Mouse (Mus musculus): ENCODE measurements around the gene Elmo1. TPM values are rescaled to one million over a fixed set of nuclear protein-coding genes. Genes with fewer than 3 reads are reported as not detected.

Gene Elmo1
- polyA plus RNA-seq, 1 experiment from 2014 or later = 9.5 TPM

GRCm38 (mm10) chr13:20097006-20097617 is 6.7 kb downstream of the Elmo1 start:
- ATAC-seq (ENCODE audit: extremely low read depth, insufficient number of reproducible peaks, low FRiP score, low TSS enrichment) = no peak
- H3K9me3 ChIP-seq = no peaks in the 10 kb centered on the region
- H3K4me2 ChIP-seq = no peak overlapping the region
- peaks cover 25% of the 10 kb centered on the region for H3K27me3 ChIP-seq (replicated peaks)
- peaks cover 31% of the 10 kb centered on the region for H3K4me1 ChIP-seq
- H3K9ac ChIP-seq = no peak overlapping the region
- WGBS = 60% methylated on average over 5 of the region's 5 CpGs
- no peaks in the 10 kb centered on the region for H3K36me3 ChIP-seq
- H3K4me3 ChIP-seq = no peak overlapping the region
- no peak overlapping the region for H3K27ac ChIP-seq (replicated peaks)

DNA sequence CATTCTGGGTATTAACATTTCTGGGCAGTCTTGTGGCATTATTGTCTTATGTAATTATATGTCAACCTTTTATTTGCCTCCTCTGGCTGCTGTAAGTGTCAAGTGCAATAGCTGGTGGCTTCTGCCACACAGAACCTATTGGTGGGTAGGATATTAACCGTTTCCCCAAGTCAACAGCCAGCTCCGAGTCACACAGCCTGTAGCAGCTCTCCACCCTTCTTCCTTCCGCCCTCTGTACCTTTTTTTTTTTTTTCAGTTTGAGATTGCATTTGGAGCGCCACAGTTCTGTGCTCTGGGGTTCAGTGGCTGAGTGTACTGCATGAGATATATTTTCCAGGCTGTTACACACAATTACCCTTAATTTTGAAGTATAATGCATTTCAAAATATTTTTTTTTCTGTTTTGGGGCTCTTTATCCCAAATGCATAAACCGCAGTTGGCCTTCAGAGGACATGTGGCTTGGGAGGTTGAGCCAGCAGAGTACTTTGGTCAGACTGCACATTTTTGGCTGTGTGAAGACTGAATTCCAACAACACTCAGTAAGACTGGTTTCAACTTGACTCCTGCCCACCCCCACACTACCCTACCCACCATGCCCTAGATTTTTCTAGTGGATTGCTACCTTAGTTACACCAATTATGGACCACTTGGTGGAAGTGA is 7.7 kb downstream of the Elmo1 start:
- Histone ChIP-seq H3K36me3 (no peaks in the 10 kb centered on the region), H3K27me3 (replicated peaks) (peaks cover 15% of the 10 kb centered on the region), H3K27ac (replicated peaks) (peak overlapping the region; percentile 50; the same call in 1 of the 2 replicates), H3K4me1 (peaks cover 29% of the 10 kb centered on the region), H3K4me2 (no peak overlapping the region), H3K9ac (no peak overlapping the region), H3K4me3 (no peak overlapping the region), H3K9me3 (no peaks in the 10 kb centered on the region)
- ATAC-seq (ENCODE audit: extremely low read depth, insufficient number of reproducible peaks, low FRiP score, low TSS enrichment) = no peak
- 51% methylated on average over 5 of the region's 5 CpGs for WGBS

DNA sequence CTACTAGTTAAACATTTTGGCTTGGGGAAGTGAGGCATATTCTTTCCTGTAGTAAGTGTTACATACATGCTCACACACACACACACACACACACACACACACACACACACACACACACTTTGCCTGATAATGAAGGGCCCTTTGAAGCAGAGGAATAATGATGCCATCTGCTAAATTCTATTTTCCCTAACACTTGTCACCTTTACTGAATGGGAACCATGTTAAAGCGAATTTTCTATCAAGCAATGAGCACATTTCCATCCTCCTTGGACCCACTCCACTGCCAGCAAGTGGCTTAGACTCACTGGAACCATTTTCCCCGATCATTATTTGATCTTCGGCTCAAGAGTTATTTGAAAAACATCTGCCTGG is 8.2 kb downstream of the Elmo1 start:
- 75% methylated on average over 3 of the region's 3 CpGs for WGBS
- H3K27ac ChIP-seq (replicated peaks) = peak overlapping the region; percentile 50

DNA sequence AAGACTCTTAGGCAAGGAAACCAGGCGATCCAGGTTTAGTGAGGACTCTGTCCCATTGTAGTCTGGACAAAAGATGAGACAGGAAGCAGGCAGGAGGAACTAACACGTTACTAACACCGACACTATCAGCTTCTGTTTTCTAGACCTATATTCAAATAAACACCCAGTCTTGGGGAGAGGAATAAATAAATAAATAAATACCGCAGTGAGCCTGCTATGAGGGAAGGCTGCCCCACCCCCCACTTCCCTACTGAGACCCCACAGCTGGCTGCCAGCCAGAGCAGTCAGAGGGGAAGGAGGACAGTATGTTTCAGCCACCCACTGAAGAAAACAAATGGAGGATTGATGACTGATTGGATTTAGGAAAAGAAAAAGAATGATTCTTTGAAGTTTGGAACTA is 9.2 kb downstream of the Elmo1 start:
- peaks cover 28% of the 10 kb centered on the region for H3K4me1 ChIP-seq
- peaks cover 18% of the 10 kb centered on the region for H3K27me3 ChIP-seq (replicated peaks)
- ATAC-seq (ENCODE audit: extremely low read depth, insufficient number of reproducible peaks, low FRiP score, low TSS enrichment) = no peak
- no peaks in the 10 kb centered on the region for H3K36me3 ChIP-seq
- H3K27ac ChIP-seq (replicated peaks) = peak overlapping the region; percentile 25
- H3K4me3 ChIP-seq = no peak overlapping the region
- 14% methylated on average over 4 of the region's 4 CpGs for WGBS
- H3K4me2 ChIP-seq = peak overlapping the region; percentile 26
- no peak overlapping the region for H3K9ac ChIP-seq
- H3K9me3 ChIP-seq = no peaks in the 10 kb centered on the region

More for the DNA sequence above, 8.2 kb downstream of the Elmo1 start:
- Histone ChIP-seq H3K4me1 (peaks cover 28% of the 10 kb centered on the region), H3K4me3 (no peak overlapping the region), H3K36me3 (no peaks in the 10 kb centered on the region), H3K4me2 (no peak overlapping the region), H3K27me3 (replicated peaks) (peaks cover 16% of the 10 kb centered on the region), H3K9me3 (no peaks in the 10 kb centered on the region), H3K9ac (no peak overlapping the region)
- ATAC-seq (ENCODE audit: extremely low read depth, insufficient number of reproducible peaks, low FRiP score, low TSS enrichment) = no peak

GRCm38 (mm10) chr13:20100357-20100756 is 10.0 kb downstream of the Elmo1 start:
- H3K4me2 ChIP-seq = no peak overlapping the region
- no peak overlapping the region for H3K9ac ChIP-seq
- H3K27me3 ChIP-seq (replicated peaks) = peaks cover 18% of the 10 kb centered on the region
- no peak for ATAC-seq (ENCODE audit: extremely low read depth, insufficient number of reproducible peaks, low FRiP score, low TSS enrichment)
- WGBS = 41% methylated on average over 3 of the region's 3 CpGs
- no peak overlapping the region for H3K4me3 ChIP-seq
- H3K9me3 ChIP-seq = no peaks in the 10 kb centered on the region
- H3K4me1 ChIP-seq = peaks cover 32% of the 10 kb centered on the region
- H3K36me3 ChIP-seq = no peaks in the 10 kb centered on the region
- 0 out of 2 replicates have a peak overlapping the region, but pooled peaks have one; percentile 25 for H3K27ac ChIP-seq (replicated peaks)

DNA sequence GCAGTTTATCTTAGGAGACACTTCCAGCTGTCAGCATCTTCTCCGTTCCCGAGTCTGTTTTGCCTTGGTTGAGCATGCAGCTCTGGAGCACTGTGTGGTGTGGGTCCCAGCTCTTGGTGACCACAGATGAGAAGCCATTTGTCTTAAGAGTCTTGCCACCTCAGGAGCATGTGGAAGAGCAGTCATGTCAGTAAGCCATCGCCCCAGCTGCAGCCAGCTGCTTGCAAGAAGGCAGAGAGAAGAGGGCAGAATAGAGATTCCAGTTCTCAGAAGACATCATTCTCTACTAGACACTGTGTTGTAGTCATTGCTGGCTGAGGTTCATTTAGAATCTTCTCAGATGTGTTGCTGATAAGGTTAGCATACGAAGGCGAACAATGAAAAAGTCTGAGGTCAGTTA is 11.3 kb downstream of the Elmo1 start:
- Histone ChIP-seq H3K27ac (replicated peaks) (no peak overlapping the region), H3K4me1 (peaks cover 32% of the 10 kb centered on the region), H3K4me2 (peak overlapping the region; percentile 48), H3K9me3 (no peaks in the 10 kb centered on the region), H3K36me3 (no peaks in the 10 kb centered on the region), H3K9ac (no peak overlapping the region), H3K27me3 (replicated peaks) (peaks cover 18% of the 10 kb centered on the region), H3K4me3 (0 out of 2 replicates have a peak overlapping the region, but pooled peaks have one; percentile 5)
- ATAC-seq (ENCODE audit: extremely low read depth, insufficient number of reproducible peaks, low FRiP score, low TSS enrichment) = no peak
- WGBS = 38% methylated on average over 5 of the region's 5 CpGs

GRCm38 (mm10) chr13:20104791-20105190 is 14.4 kb downstream of the Elmo1 start:
- no peak overlapping the region for H3K4me3 ChIP-seq
- peaks cover 9% of the 10 kb centered on the region for H3K27me3 ChIP-seq (replicated peaks)
- H3K4me2 ChIP-seq = no peak overlapping the region
- ATAC-seq (ENCODE audit: extremely low read depth, insufficient number of reproducible peaks, low FRiP score, low TSS enrichment) = no peak
- no peaks in the 10 kb centered on the region for H3K36me3 ChIP-seq
- H3K4me1 ChIP-seq = peaks cover 24% of the 10 kb centered on the region
- WGBS = 39% methylated on average over 2 of the region's 2 CpGs
- H3K27ac ChIP-seq (replicated peaks) = no peak overlapping the region
- no peak overlapping the region for H3K9ac ChIP-seq
- H3K9me3 ChIP-seq = no peaks in the 10 kb centered on the region

DNA sequence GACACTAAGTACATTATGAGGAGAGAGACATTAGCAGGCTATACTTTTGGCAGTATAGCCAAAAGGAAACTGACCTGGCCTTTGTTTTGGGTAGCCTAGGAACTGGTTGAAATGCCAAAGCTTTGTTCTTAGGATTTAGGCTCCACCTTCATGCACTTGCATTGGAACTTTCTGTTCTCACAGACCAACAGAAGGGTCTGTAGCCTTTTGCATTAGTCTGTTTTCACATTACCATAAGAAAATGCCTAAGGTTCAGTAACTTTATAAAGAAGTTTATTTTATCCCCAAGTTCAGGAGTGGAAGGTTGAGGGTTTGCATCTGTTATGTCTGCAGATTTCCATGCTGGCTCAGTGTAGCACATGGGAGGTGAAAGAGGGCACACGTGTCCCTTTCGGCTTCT is 15.6 kb downstream of the Elmo1 start:
- H3K27me3 ChIP-seq (replicated peaks) = peaks cover 3% of the 10 kb centered on the region; the same call in 1 of the 2 replicates
- peaks cover 29% of the 10 kb centered on the region for H3K4me1 ChIP-seq
- no peak for ATAC-seq (ENCODE audit: extremely low read depth, insufficient number of reproducible peaks, low FRiP score, low TSS enrichment)
- H3K4me2 ChIP-seq = no peak overlapping the region
- WGBS = 79% methylated on average over 2 of the region's 2 CpGs
- H3K36me3 ChIP-seq = no peaks in the 10 kb centered on the region
- no peak overlapping the region for H3K4me3 ChIP-seq
- H3K9me3 ChIP-seq = no peaks in the 10 kb centered on the region
- no peak overlapping the region for H3K9ac ChIP-seq
- no peak overlapping the region for H3K27ac ChIP-seq (replicated peaks)

GRCm38 (mm10) chr13:20107953-20108498 is 17.6 kb downstream of the Elmo1 start:
- H3K27me3 ChIP-seq (replicated peaks) = peaks cover 3% of the 10 kb centered on the region; the same call in 1 of the 2 replicates
- 85% methylated on average over 5 of the region's 5 CpGs for WGBS
- H3K9ac ChIP-seq = no peak overlapping the region
- no peak overlapping the region for H3K4me2 ChIP-seq
- peaks cover 35% of the 10 kb centered on the region for H3K4me1 ChIP-seq
- H3K9me3 ChIP-seq = no peaks in the 10 kb centered on the region
- no peak overlapping the region for H3K27ac ChIP-seq (replicated peaks)
- H3K36me3 ChIP-seq = no peaks in the 10 kb centered on the region
- no peak overlapping the region for H3K4me3 ChIP-seq
- ATAC-seq (ENCODE audit: extremely low read depth, insufficient number of reproducible peaks, low FRiP score, low TSS enrichment) = no peak

DNA sequence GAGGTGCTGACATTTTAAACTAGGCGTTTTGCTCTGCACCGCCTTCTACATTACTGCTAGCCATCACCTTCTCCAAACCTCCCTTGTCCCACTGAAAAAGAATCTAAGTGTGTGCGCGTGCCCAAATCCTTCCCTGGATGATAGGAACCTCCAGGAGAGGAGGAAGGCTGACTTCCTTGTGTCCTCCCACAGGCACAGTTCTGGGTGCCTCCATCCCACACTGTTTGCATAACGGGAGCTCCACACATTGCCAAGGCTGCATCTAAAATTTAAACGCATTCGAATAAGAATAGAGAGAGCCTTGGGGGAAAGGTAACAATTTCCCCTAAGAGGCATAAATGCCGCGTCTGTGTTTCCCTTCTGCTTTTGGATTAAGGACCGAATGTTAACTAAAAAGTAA is 18.6 kb downstream of the Elmo1 start:
- H3K4me1 ChIP-seq = peaks cover 31% of the 10 kb centered on the region
- H3K36me3 ChIP-seq = no peaks in the 10 kb centered on the region
- no peak overlapping the region for H3K27ac ChIP-seq (replicated peaks)
- H3K4me2 ChIP-seq = no peak overlapping the region
- no peaks in the 10 kb centered on the region for H3K9me3 ChIP-seq
- H3K27me3 ChIP-seq (replicated peaks) = no peaks in the 10 kb centered on the region; the same call in 1 of the 2 replicates
- H3K9ac ChIP-seq = no peak overlapping the region
- 43% methylated on average over 10 of the region's 10 CpGs for WGBS
- ATAC-seq (ENCODE audit: extremely low read depth, insufficient number of reproducible peaks, low FRiP score, low TSS enrichment) = no peak
- no peak overlapping the region for H3K4me3 ChIP-seq

GRCm38 (mm10) chr13:20109446-20109845 is 19.1 kb downstream of the Elmo1 start:
- Histone ChIP-seq H3K4me1 (peaks cover 31% of the 10 kb centered on the region), H3K9ac (no peak overlapping the region), H3K9me3 (no peaks in the 10 kb centered on the region), H3K27me3 (replicated peaks) (no peaks in the 10 kb centered on the region; the same call in 1 of the 2 replicates), H3K4me3 (no peak overlapping the region), H3K36me3 (no peaks in the 10 kb centered on the region), H3K4me2 (no peak overlapping the region), H3K27ac (replicated peaks) (no peak overlapping the region)
- no peak for ATAC-seq (ENCODE audit: extremely low read depth, insufficient number of reproducible peaks, low FRiP score, low TSS enrichment)
- WGBS = 49% methylated on average over 2 of the region's 2 CpGs
